Mouse (Mus musculus): ENCODE results near the gene Slc31a2. TPM values are rescaled to one million over a fixed set of nuclear protein-coding genes. Genes with fewer than 3 reads are reported as not detected.

The Slc31a2 gene
- total and polyA plus RNA-seq, 3 experiments = 6.2 to 8.6 (median 6.9) TPM

GRCm38 (mm10) chr4:62285576-62285975 lies 23.2 kb downstream of the Slc31a2 start:
- Histone ChIP-seq H3K9ac (ENCODE audit: insufficient read depth, low read depth) (no peak overlapping the region), H3K36me3 (replicated peaks in 1 of 2; ENCODE audit: control insufficient read depth in 1 of 2, insufficient read depth in 1 of 2, low read length in 1 of 2) (peaks cover 0 to 16% of the 10 kb centered on the region in 2 experiments), H3K79me2 (replicated peaks; ENCODE audit: control insufficient read depth, extremely low read depth, insufficient read depth, poor library complexity, severe bottlenecking) (0 out of 2 replicates have a peak, but pooled peaks cover 3% of the 10 kb centered on the region), H3K27me3 (replicated peaks) (peaks cover 2% of the 10 kb centered on the region), H3K9me3 (replicated peaks; ENCODE audit: low read length) (no peaks in the 10 kb centered on the region), H3K4me2 (ENCODE audit: insufficient read depth, low read depth, poor library complexity, severe bottlenecking) (no peak overlapping the region), H3K27ac (ENCODE audit: insufficient read depth, low read depth) (no peak overlapping the region), H3K4me3 (replicated peaks in 1 of 3; ENCODE audit: low read depth in 2 of 3, low read length in 2 of 3, poor library complexity in 1 of 3) (peak overlapping the region in 1 of 3 experiments; percentile 80), H3K4me1 (ENCODE audit: control insufficient read depth in 1 of 2, insufficient read depth in 2 of 2) (peaks cover 20 to 54% of the 10 kb centered on the region in 2 experiments)
- dilution Hi-C loops (cut with MboI; ENCODE audit: extremely low pct_ligation_motif_present, extremely low pct_unique_long_range_greater_than_20kb, low sequenced_read_pairs) (no loop called here), in situ Hi-C loops (cut with MboI; ENCODE audit: low pct_ligation_motif_present, low pct_unique_long_range_greater_than_20kb, low sequenced_read_pairs) (no loop called here)
- DNase-seq (ENCODE audit: extremely low read depth) = no peak
- no peak for TF ChIP-seq UBTF (IDR thresholded peaks at IDR 0.05; ENCODE audit: low read depth, low read length)
- peak; percentile 50 for TF ChIP-seq ZNF384 (IDR thresholded peaks at IDR 0.05; ENCODE audit: low read depth, low read length)

GRCm38 (mm10) chr4:62286257-62286991 lies 24.1 kb downstream of the Slc31a2 start:
- H3K79me2 ChIP-seq (replicated peaks; ENCODE audit: control insufficient read depth, extremely low read depth, insufficient read depth, poor library complexity, severe bottlenecking) = 0 out of 2 replicates have a peak, but pooled peaks cover 3% of the 10 kb centered on the region
- H3K27ac ChIP-seq (ENCODE audit: insufficient read depth, low read depth) = no peak overlapping the region
- H3K36me3 ChIP-seq (replicated peaks in 1 of 2; ENCODE audit: control insufficient read depth in 1 of 2, insufficient read depth in 1 of 2, low read length in 1 of 2) = peaks cover 0 to 20% of the 10 kb centered on the region in 2 experiments
- peak overlapping the region; percentile 42 for H3K9ac ChIP-seq (ENCODE audit: insufficient read depth, low read depth)
- peaks cover 2% of the 10 kb centered on the region for H3K27me3 ChIP-seq (replicated peaks)
- DNase-seq (ENCODE audit: extremely low read depth) = peak; percentile 59
- no peaks in the 10 kb centered on the region for H3K9me3 ChIP-seq (replicated peaks; ENCODE audit: low read length)
- dilution Hi-C loops (cut with MboI; ENCODE audit: extremely low pct_ligation_motif_present, extremely low pct_unique_long_range_greater_than_20kb, low sequenced_read_pairs) = no loop called here
- in situ Hi-C loops (cut with MboI; ENCODE audit: low pct_ligation_motif_present, low pct_unique_long_range_greater_than_20kb, low sequenced_read_pairs) = no loop called here
- peak overlapping the region; percentile 74 to 80 (median 76) for H3K4me3 ChIP-seq (replicated peaks in 1 of 3; ENCODE audit: low read depth in 2 of 3, low read length in 2 of 3, poor library complexity in 1 of 3)
- peak overlapping the region; percentile 87 for H3K4me2 ChIP-seq (ENCODE audit: insufficient read depth, low read depth, poor library complexity, severe bottlenecking)
- peaks cover 27 to 63% of the 10 kb centered on the region in 2 experiments for H3K4me1 ChIP-seq (ENCODE audit: control insufficient read depth in 1 of 2, insufficient read depth in 2 of 2)
- TF ChIP-seq IRF4 (IDR thresholded peaks at IDR 0.05; ENCODE audit: low read depth, low read length) (no peak), EP300 (IDR thresholded peaks at IDR 0.05; ENCODE audit: low read length) (no peak), MAFK (IDR thresholded peaks at IDR 0.05; ENCODE audit: insufficient replicate concordance, low read length) (no peak), POLR2AphosphoS2 (IDR thresholded peaks at IDR 0.05; ENCODE audit: low read depth, low read length) (peak; percentile 42; the same call in 1 of the 2 replicates), ELF1 (IDR thresholded peaks at IDR 0.05; ENCODE audit: low read depth, low read length) (peak; percentile 44; the same call in 1 of the 2 replicates), JUND (conservative IDR thresholded peaks at IDR 0.05; ENCODE audit: low read depth, low read length) (no peak), RCOR1 (conservative IDR thresholded peaks at IDR 0.05; ENCODE audit: low read depth, low read length) (0 out of 2 replicates have a peak, but pooled peaks have one; percentile 30), MAZ (IDR thresholded peaks at IDR 0.05; ENCODE audit: low read depth, low read length) (0 out of 2 replicates have a peak, but pooled peaks have one; percentile 40), E2F4 (IDR thresholded peaks at IDR 0.05; ENCODE audit: insufficient replicate concordance, low read depth, low read length) (no peak), USF1 (IDR thresholded peaks at IDR 0.05; ENCODE audit: low read depth, low read length) (peak; percentile 95), CHD1 (IDR thresholded peaks at IDR 0.05; ENCODE audit: low read depth, low read length) (no peak), UBTF (IDR thresholded peaks at IDR 0.05; ENCODE audit: low read depth, low read length) (no peak), MEF2A (IDR thresholded peaks at IDR 0.05; ENCODE audit: borderline replicate concordance, low read depth, low read length) (peak; percentile 31; the same call in 1 of the 2 replicates), CTCF (conservative IDR thresholded peaks at IDR 0.05 in 1 of 2, IDR thresholded peaks at IDR 0.05 in 1 of 2; ENCODE audit: low read depth in 2 of 2, low read length in 2 of 2) (peak in 1 of 2 experiments; percentile 23; a peak in 1 of 4 replicates), NELFE (IDR thresholded peaks at IDR 0.05; ENCODE audit: low read depth, low read length) (peak; percentile 36), ZMIZ1 (IDR thresholded peaks at IDR 0.05; ENCODE audit: low read depth, low read length) (0 out of 2 replicates have a peak, but pooled peaks have one; percentile 25), NRF1 (IDR thresholded peaks at IDR 0.05; ENCODE audit: low read depth, low read length) (peak; percentile 52), POLR2A (IDR thresholded peaks at IDR 0.05; ENCODE audit: low read depth, low read length) (peak; percentile 65), ZKSCAN1 (IDR thresholded peaks at IDR 0.05; ENCODE audit: borderline replicate concordance, low read depth, low read length) (no peak), HCFC1 (IDR thresholded peaks at IDR 0.05; ENCODE audit: low read depth, low read length) (peak; percentile 95), KAT2A (IDR thresholded peaks at IDR 0.05; ENCODE audit: insufficient replicate concordance, low read length) (peak; percentile 66; the same call in 1 of the 2 replicates), MAX (IDR thresholded peaks at IDR 0.05; ENCODE audit: low read length) (peak; percentile 96), MXI1 (IDR thresholded peaks at IDR 0.05; ENCODE audit: low read depth, low read length) (peak; percentile 93), SIN3A (IDR thresholded peaks at IDR 0.05; ENCODE audit: low read length) (peak; percentile 92), ETS1 (conservative IDR thresholded peaks at IDR 0.05; ENCODE audit: low read depth, low read length) (no peak), TCF12 (IDR thresholded peaks at IDR 0.05; ENCODE audit: low read depth, low read length) (no peak; the same call in 1 of the 2 replicates), JUN (IDR thresholded peaks at IDR 0.05; ENCODE audit: insufficient read depth, low read depth, low read length) (no peak), MYC (IDR thresholded peaks at IDR 0.05; ENCODE audit: low read depth, low read length) (peak; percentile 53; the same call in 1 of the 2 replicates), SMC3 (IDR thresholded peaks at IDR 0.05; ENCODE audit: low read depth, low read length) (no peak), ZNF384 (IDR thresholded peaks at IDR 0.05; ENCODE audit: low read depth, low read length) (no peak)
